Mouse (Mus musculus): ENCODE data around the gene Anapc4. TPM values are rescaled to one million over a fixed set of nuclear protein-coding genes. Genes with fewer than 3 reads are reported as not detected.

The Anapc4 gene
- polyA plus RNA-seq, 1 experiment = 41.3 TPM

DNA sequence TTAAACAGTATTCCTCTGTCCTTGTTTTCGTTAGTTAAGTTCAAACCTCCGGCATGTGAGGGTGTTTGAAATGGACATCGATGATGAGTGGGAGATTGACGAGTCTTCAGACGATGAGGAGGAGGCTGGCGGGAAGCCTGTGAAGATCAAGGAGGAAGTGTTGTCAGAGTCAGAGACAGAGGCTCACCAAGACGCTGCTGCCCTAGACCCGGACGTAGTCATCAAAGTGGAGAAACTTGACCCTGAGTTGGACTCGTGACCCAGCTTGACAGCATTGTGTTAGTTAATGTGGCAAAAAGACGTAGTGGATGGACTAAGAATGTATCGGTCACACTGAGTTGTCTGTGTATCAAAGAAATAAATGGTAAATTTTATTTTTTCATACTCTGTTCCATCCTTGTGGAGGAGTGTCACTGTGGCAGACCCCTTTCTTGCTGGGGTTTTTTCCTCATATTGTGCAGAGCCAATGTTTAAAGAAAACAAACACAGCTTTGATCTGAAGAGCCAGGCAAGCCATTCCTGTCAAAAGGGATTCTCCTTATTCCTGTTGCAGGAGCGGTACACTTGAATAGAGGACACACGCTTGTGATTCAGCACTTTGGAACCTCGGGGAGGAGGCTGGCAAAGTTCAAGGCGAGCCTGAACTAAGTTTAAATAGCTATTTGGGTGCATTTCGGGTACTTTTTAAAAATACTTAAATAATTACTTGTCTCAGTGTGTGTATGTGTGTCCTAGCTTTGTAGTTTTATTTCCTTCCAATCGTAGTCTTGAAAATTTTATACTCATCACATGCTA, 32.7 kb downstream of the Anapc4 start:
- H3K36me3 ChIP-seq (ENCODE audit: control insufficient read depth, insufficient read depth) = peaks cover 61% of the 10 kb centered on the region
- no peaks in the 10 kb centered on the region for H3K27me3 ChIP-seq (ENCODE audit: control insufficient read depth, insufficient read depth, insufficient read length)
- H3K79me2 ChIP-seq (ENCODE audit: control insufficient read depth, insufficient read depth) = no peaks in the 10 kb centered on the region
- TF ChIP-seq USF1 (IDR thresholded peaks at IDR 0.05; ENCODE audit: low read depth) = no peak
- H3ac ChIP-seq (ENCODE audit: control insufficient read depth, insufficient read length, low read depth) = no peak overlapping the region
- H3K4me3 ChIP-seq (ENCODE audit: insufficient read depth, poor library complexity, severe bottlenecking) = no peak overlapping the region
- no peaks in the 10 kb centered on the region for H3K79me3 ChIP-seq (ENCODE audit: low read depth)

GRCm38 (mm10) chr5:52868918-52869703, 35.3 kb downstream of the Anapc4 start:
- Histone ChIP-seq H3ac (ENCODE audit: control insufficient read depth, insufficient read length, low read depth) (no peak overlapping the region), H3K36me3 (ENCODE audit: control insufficient read depth, insufficient read depth) (peaks cover 36% of the 10 kb centered on the region), H3K79me3 (ENCODE audit: low read depth) (no peaks in the 10 kb centered on the region), H3K27me3 (ENCODE audit: control insufficient read depth, insufficient read depth, insufficient read length) (no peaks in the 10 kb centered on the region), H3K79me2 (ENCODE audit: control insufficient read depth, insufficient read depth) (no peaks in the 10 kb centered on the region), H3K4me3 (ENCODE audit: insufficient read depth, poor library complexity, severe bottlenecking) (no peak overlapping the region)
- TF ChIP-seq CTCF (IDR thresholded peaks at IDR 0.05; ENCODE audit: control insufficient read depth, insufficient read depth, insufficient read length) = no peak
- no peak for TF ChIP-seq CEBPB (IDR thresholded peaks at IDR 0.05; ENCODE audit: low read depth)
- TF ChIP-seq MYOG (IDR thresholded peaks at IDR 0.05; ENCODE audit: control insufficient read depth, extremely low read depth, insufficient read length) = no peak
- TF ChIP-seq MAX (IDR thresholded peaks at IDR 0.05) = no peak
- no peak for TF ChIP-seq FOSL1 (IDR thresholded peaks at IDR 0.05; ENCODE audit: insufficient read depth, low read length, poor library complexity, severe bottlenecking)
- TF ChIP-seq MYOD1 (IDR thresholded peaks at IDR 0.05; ENCODE audit: control insufficient read depth, insufficient read length, low read depth) = no peak
- TF ChIP-seq USF1 (IDR thresholded peaks at IDR 0.05; ENCODE audit: low read depth) = no peak

DNA sequence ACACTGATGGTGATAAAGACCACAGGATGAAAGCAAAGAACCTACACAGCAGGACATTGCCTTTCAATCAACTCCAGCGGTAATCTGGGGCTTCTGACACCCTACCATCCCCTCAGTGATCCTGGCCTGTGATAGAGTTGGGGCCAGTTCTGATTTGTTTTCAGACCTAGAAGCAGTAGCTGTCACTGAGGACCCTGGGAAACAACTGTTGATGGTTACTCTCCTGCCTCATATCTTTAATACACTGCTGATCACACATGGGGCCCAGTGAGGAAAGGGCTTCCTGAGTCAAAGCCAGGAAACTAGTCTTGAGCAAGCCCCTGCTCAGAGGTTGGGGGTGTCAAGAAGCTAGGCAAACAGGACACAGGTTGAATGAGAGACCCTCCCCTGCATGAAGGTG, 37.6 kb downstream of the Anapc4 start:
- Histone ChIP-seq H3K79me2 (ENCODE audit: control insufficient read depth, insufficient read depth) (no peaks in the 10 kb centered on the region), H3ac (ENCODE audit: control insufficient read depth, insufficient read length, low read depth) (no peak overlapping the region), H3K4me3 (ENCODE audit: insufficient read depth, poor library complexity, severe bottlenecking) (no peak overlapping the region), H3K36me3 (ENCODE audit: control insufficient read depth, insufficient read depth) (peaks cover 23% of the 10 kb centered on the region), H3K27me3 (ENCODE audit: control insufficient read depth, insufficient read depth, insufficient read length) (no peaks in the 10 kb centered on the region), H3K79me3 (ENCODE audit: low read depth) (no peaks in the 10 kb centered on the region)
- TF ChIP-seq CEBPB (IDR thresholded peaks at IDR 0.05; ENCODE audit: low read depth) = no peak
- TF ChIP-seq CTCF (IDR thresholded peaks at IDR 0.05; ENCODE audit: control insufficient read depth, insufficient read depth, insufficient read length) = no peak
- TF ChIP-seq MAX (IDR thresholded peaks at IDR 0.05) = no peak
- TF ChIP-seq FOSL1 (IDR thresholded peaks at IDR 0.05; ENCODE audit: insufficient read depth, low read length, poor library complexity, severe bottlenecking) = no peak
- no peak for TF ChIP-seq MYOG (IDR thresholded peaks at IDR 0.05; ENCODE audit: control insufficient read depth, extremely low read depth, insufficient read length)
- TF ChIP-seq MYOD1 (IDR thresholded peaks at IDR 0.05; ENCODE audit: control insufficient read depth, insufficient read length, low read depth) = no peak
- no peak for TF ChIP-seq USF1 (IDR thresholded peaks at IDR 0.05; ENCODE audit: low read depth)

GRCm38 (mm10) chr5:52871986-52872385, 38.2 kb downstream of the Anapc4 start:
- no peak overlapping the region for H3ac ChIP-seq (ENCODE audit: control insufficient read depth, insufficient read length, low read depth)

GRCm38 (mm10) chr5:52878847-52879246, 45.0 kb downstream of the Anapc4 start:
- Histone ChIP-seq H3ac (ENCODE audit: control insufficient read depth, insufficient read length, low read depth) (no peak overlapping the region), H3K36me3 (ENCODE audit: control insufficient read depth, insufficient read depth) (no peaks in the 10 kb centered on the region), H3K79me2 (ENCODE audit: control insufficient read depth, insufficient read depth) (no peaks in the 10 kb centered on the region), H3K79me3 (ENCODE audit: low read depth) (no peaks in the 10 kb centered on the region), H3K4me3 (ENCODE audit: insufficient read depth, poor library complexity, severe bottlenecking) (no peak overlapping the region), H3K27me3 (ENCODE audit: control insufficient read depth, insufficient read depth, insufficient read length) (peaks cover 4% of the 10 kb centered on the region)
- no peak for TF ChIP-seq MYOD1 (IDR thresholded peaks at IDR 0.05; ENCODE audit: control insufficient read depth, insufficient read length, low read depth)
- TF ChIP-seq MYOG (IDR thresholded peaks at IDR 0.05; ENCODE audit: control insufficient read depth, extremely low read depth, insufficient read length) = no peak
- TF ChIP-seq USF1 (IDR thresholded peaks at IDR 0.05; ENCODE audit: low read depth) = no peak
- TF ChIP-seq FOSL1 (IDR thresholded peaks at IDR 0.05; ENCODE audit: insufficient read depth, low read length, poor library complexity, severe bottlenecking) = no peak
- TF ChIP-seq CTCF (IDR thresholded peaks at IDR 0.05; ENCODE audit: control insufficient read depth, insufficient read depth, insufficient read length) = peak; percentile 58
- TF ChIP-seq CEBPB (IDR thresholded peaks at IDR 0.05; ENCODE audit: low read depth) = no peak

More at GRCm38 (mm10) chr5:52871986-52872385, 38.2 kb downstream of the Anapc4 start:
- Histone ChIP-seq H3K36me3 (ENCODE audit: control insufficient read depth, insufficient read depth) (peaks cover 18% of the 10 kb centered on the region), H3K27me3 (ENCODE audit: control insufficient read depth, insufficient read depth, insufficient read length) (no peaks in the 10 kb centered on the region), H3K4me3 (ENCODE audit: insufficient read depth, poor library complexity, severe bottlenecking) (no peak overlapping the region), H3K79me3 (ENCODE audit: low read depth) (no peaks in the 10 kb centered on the region), H3K79me2 (ENCODE audit: control insufficient read depth, insufficient read depth) (no peaks in the 10 kb centered on the region)
- TF ChIP-seq CEBPB (IDR thresholded peaks at IDR 0.05; ENCODE audit: low read depth) = no peak
- TF ChIP-seq MYOG (IDR thresholded peaks at IDR 0.05; ENCODE audit: control insufficient read depth, extremely low read depth, insufficient read length) = no peak
- no peak for TF ChIP-seq MAX (IDR thresholded peaks at IDR 0.05)
- TF ChIP-seq MYOD1 (IDR thresholded peaks at IDR 0.05; ENCODE audit: control insufficient read depth, insufficient read length, low read depth) = no peak
- TF ChIP-seq USF1 (IDR thresholded peaks at IDR 0.05; ENCODE audit: low read depth) = no peak
- TF ChIP-seq FOSL1 (IDR thresholded peaks at IDR 0.05; ENCODE audit: insufficient read depth, low read length, poor library complexity, severe bottlenecking) = no peak
- no peak for TF ChIP-seq CTCF (IDR thresholded peaks at IDR 0.05; ENCODE audit: control insufficient read depth, insufficient read depth, insufficient read length)
